Comparison of ENCODE assay signal across 8 mouse cellular contexts in the genomic region with DNA sequence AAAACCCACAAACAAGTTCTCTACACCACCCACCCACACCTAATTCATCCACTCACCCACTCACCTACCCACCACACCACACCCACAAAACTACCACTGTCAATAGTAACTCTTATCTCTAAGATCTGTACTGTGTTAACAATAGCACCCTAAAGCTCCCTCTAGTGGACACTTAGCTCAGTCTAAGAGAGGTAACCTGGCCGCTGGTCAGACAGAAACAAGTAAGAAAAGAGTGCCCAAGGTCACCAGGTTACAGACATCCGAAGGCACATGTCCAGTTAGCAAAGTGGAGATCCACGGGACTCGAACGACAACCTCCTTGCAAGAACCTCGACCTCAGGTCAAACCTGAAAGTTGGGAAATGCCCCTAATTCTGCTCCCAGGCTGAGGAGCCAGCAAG. TPM values are rescaled to one million over a fixed set of nuclear protein-coding genes. Genes with fewer than 3 reads are reported as not detected.
DNase-seq lines count a peak whose midpoint lies in the region; ATAC-seq and TF ChIP-seq lines count a peak whose summit lies in the region.
"Had no signal": no experiment of that assay in that cellular context is flagged by ENCODE, and none has a peak within 500 bp of the region (broad histone marks: within the 10 kb centered on the region; RNA-seq: fewer than 3 reads in every experiment).

No protein-coding gene starts in this region.

- H3K36me3 ChIP-seq in CH12.LX (replicated peaks in 1 of 2; ENCODE audit: control insufficient read depth in 1 of 2, insufficient read depth in 1 of 2, low read length in 1 of 2): peaks cover 0 to 8% of the 10 kb centered on the region in 2 experiments
- no peaks in the 10 kb centered on the region for H3K36me3 ChIP-seq in heart, embryonic 11.5 days (ENCODE audit: control insufficient read depth, insufficient read depth, low read length)
- 0 out of 2 replicates have a peak, but pooled peaks cover 2% of the 10 kb centered on the region for H3K36me3 ChIP-seq in lung, embryonic 14.5 days (ENCODE audit: insufficient read depth)
- H3K36me3 ChIP-seq: heart, embryonic 13.5 days had no signal

- H3K9ac ChIP-seq in CH12.LX (ENCODE audit: insufficient read depth, low read depth): no peak overlapping the region
- H3K9ac ChIP-seq in heart, embryonic 11.5 days (ENCODE audit: low read depth, low read length): no peak overlapping the region
- no peak overlapping the region for H3K9ac ChIP-seq in lung, embryonic 14.5 days
- H3K9ac ChIP-seq: heart, embryonic 13.5 days had no signal

- ATAC-seq in heart, embryonic 11.5 days (replicated peaks; ENCODE audit: insufficient number of reproducible peaks, low FRiP score, low TSS enrichment): peak; percentile 35; the same call in 1 of the 2 replicates
- peak; percentile 69; the same call in 1 of the 2 replicates for ATAC-seq in lung, embryonic 14.5 days (ENCODE audit: insufficient read depth)

- H3K4me2 ChIP-seq in CH12.LX (ENCODE audit: insufficient read depth, low read depth, poor library complexity, severe bottlenecking): no peak overlapping the region
- no peak overlapping the region for H3K4me2 ChIP-seq in heart, embryonic 11.5 days
- H3K4me2 ChIP-seq in lung, embryonic 14.5 days: no peak overlapping the region
- H3K4me2 ChIP-seq: heart, embryonic 13.5 days had no signal

- in situ Hi-C loops in CH12.LX (cut with MboI; ENCODE audit: low pct_ligation_motif_present, low pct_unique_long_range_greater_than_20kb, low sequenced_read_pairs): loop anchor here (25.0 kb wide), 1 partner anchor 421 kb away; a partner anchor contains a TSS

- TF ChIP-seq CTCF in CH12.LX (conservative IDR thresholded peaks at IDR 0.05 in 1 of 2, IDR thresholded peaks at IDR 0.05 in 1 of 2; ENCODE audit: low read depth in 2 of 2, low read length in 2 of 2): peak; percentile 47 to 80
- peak; percentile 78 for TF ChIP-seq CTCF in lung, embryonic 14.5 days (IDR thresholded peaks at IDR 0.05; ENCODE audit: low read depth)

- H3K79me2 ChIP-seq in CH12.LX (replicated peaks; ENCODE audit: control insufficient read depth, extremely low read depth, insufficient read depth, poor library complexity, severe bottlenecking): no peaks in the 10 kb centered on the region

- H3K4me1 ChIP-seq in CH12.LX (ENCODE audit: control insufficient read depth in 1 of 2, insufficient read depth in 2 of 2): no peaks in the 10 kb centered on the region
- no peaks in the 10 kb centered on the region for H3K4me1 ChIP-seq in heart, embryonic 11.5 days (ENCODE audit: control insufficient read depth, insufficient read depth, low read length)
- H3K4me1 ChIP-seq in lung, embryonic 14.5 days (ENCODE audit: insufficient read depth): no peaks in the 10 kb centered on the region
- H3K4me1 ChIP-seq: heart, embryonic 13.5 days had no signal

- no peak overlapping the region for H3K27ac ChIP-seq in CH12.LX (ENCODE audit: insufficient read depth, low read depth)
- no peak overlapping the region for H3K27ac ChIP-seq in heart, embryonic 11.5 days (ENCODE audit: low read depth, low read length)
- no peak overlapping the region for H3K27ac ChIP-seq in lung, embryonic 14.5 days (ENCODE audit: low read depth)
- H3K27ac ChIP-seq: heart, embryonic 13.5 days had no signal

- no peak overlapping the region for H3K4me3 ChIP-seq in CH12.LX (replicated peaks in 1 of 3; ENCODE audit: low read depth in 2 of 3, low read length in 2 of 3, poor library complexity in 1 of 3)
- no peak overlapping the region for H3K4me3 ChIP-seq in heart, embryonic 11.5 days (ENCODE audit: low read depth, low read length)
- no peak overlapping the region for H3K4me3 ChIP-seq in lung, embryonic 14.5 days (ENCODE audit: low read depth, low read length)
- H3K4me3 ChIP-seq: heart, embryonic 13.5 days had no signal

- 32% methylated on average over 6 of the region's 6 CpGs for WGBS in heart, embryonic 11.5 days (ENCODE audit: insufficient replicate concordance)
- WGBS in lung, embryonic 14.5 days: 29% methylated on average over 6 of the region's 6 CpGs

- H3K27me3 ChIP-seq in CH12.LX (replicated peaks): no peaks in the 10 kb centered on the region
- no peaks in the 10 kb centered on the region for H3K27me3 ChIP-seq in heart, embryonic 11.5 days (ENCODE audit: control insufficient read depth, insufficient read depth, low read length)
- no peaks in the 10 kb centered on the region for H3K27me3 ChIP-seq in lung, embryonic 14.5 days (ENCODE audit: insufficient read depth, low read length)
- H3K27me3 ChIP-seq: heart, embryonic 13.5 days had no signal

- dilution Hi-C loops in CH12.LX (cut with MboI; ENCODE audit: extremely low pct_ligation_motif_present, extremely low pct_unique_long_range_greater_than_20kb, low sequenced_read_pairs): no loop called here

- no peak for TF ChIP-seq EP300 in CH12.LX (IDR thresholded peaks at IDR 0.05; ENCODE audit: low read length)

- TF ChIP-seq RAD21 in CH12.LX (IDR thresholded peaks at IDR 0.05; ENCODE audit: low read depth, low read length): peak; percentile 29

- H3K9me3 ChIP-seq in CH12.LX (replicated peaks; ENCODE audit: low read length): no peaks in the 10 kb centered on the region
- H3K9me3 ChIP-seq in heart, embryonic 11.5 days (replicated peaks; ENCODE audit: control insufficient read depth, low read length): no peaks in the 10 kb centered on the region
- no peaks in the 10 kb centered on the region for H3K9me3 ChIP-seq in lung, embryonic 14.5 days (ENCODE audit: low read depth, low read length)
- H3K9me3 ChIP-seq: heart, embryonic 13.5 days had no signal

- no peak for TF ChIP-seq POLR2A in CH12.LX (IDR thresholded peaks at IDR 0.05; ENCODE audit: low read depth, low read length)

- DNase-seq in CH12.LX (ENCODE audit: extremely low read depth): peak; percentile 62
- peak; percentile 65 for DNase-seq in ZHBTc4 (ENCODE audit: low read depth, low spot score)
- peak; percentile 69 for DNase-seq in embryo, embryonic 10 days (ENCODE audit: low spot score)
- peak; percentile 51 to 72 for DNase-seq in kidney, postnatal 36 days
- peak; percentile 81 for DNase-seq in lung, embryonic 14.5 days
- DNase-seq in retina, adult 2 months (ENCODE audit: low read depth, low spot score): peak; percentile 33

TF ChIP-seq in CH12.LX, 34 proteins besides CTCF, POLR2A, EP300 and RAD21:
- TF ChIP-seq NRF1 (IDR thresholded peaks at IDR 0.05; ENCODE audit: low read depth, low read length) (no peak), MAZ (IDR thresholded peaks at IDR 0.05; ENCODE audit: low read depth, low read length) (no peak), SMC3 (IDR thresholded peaks at IDR 0.05; ENCODE audit: low read depth, low read length) (peak; percentile 59), CHD2 (IDR thresholded peaks at IDR 0.05; ENCODE audit: low read length) (no peak), ETS1 (conservative IDR thresholded peaks at IDR 0.05; ENCODE audit: low read depth, low read length) (no peak), KAT2A (IDR thresholded peaks at IDR 0.05; ENCODE audit: insufficient replicate concordance, low read length) (no peak), JUN (IDR thresholded peaks at IDR 0.05; ENCODE audit: insufficient read depth, low read depth, low read length) (no peak), RCOR1 (conservative IDR thresholded peaks at IDR 0.05; ENCODE audit: low read depth, low read length) (no peak), PAX5 (IDR thresholded peaks at IDR 0.05; ENCODE audit: low read length) (no peak)

RNA-seq across cellular contexts. Expression of a gene that starts 35.2 kb away (rescaled TPM):
- total RNA-seq in CH12.LX (2012; rRNA removed): 6.1 and 6.9 TPM in 2 replicates
- 6.7 and 6.8 TPM in 2 replicates for total RNA-seq in CH12.LX (2014; rRNA removed)
- polyA plus RNA-seq in CH12.LX (2012; ENCODE audit: insufficient read length, low read depth): 3.7 and 4.2 TPM in 2 replicates
- polyA plus RNA-seq in heart, embryonic 11.5 days (2014; fragmentation: Nextera tagmentation; extraction: Ambion mirVana): 7.4 and 8.7 TPM in 2 replicates
- 12.8 and 14.0 TPM in 2 replicates for polyA plus RNA-seq in lung, embryonic 14.5 days (2014; fragmentation: Nextera tagmentation; extraction: Ambion mirVana)

RNA-seq across cellular contexts. Expression of a gene that starts 38.3 kb away (rescaled TPM):
- total RNA-seq in CH12.LX (2012; rRNA removed) (15.8 and 16.4 TPM in 2 replicates), CH12.LX (2014; rRNA removed) (27.7 and 33.8 TPM in 2 replicates)
- polyA plus RNA-seq in CH12.LX (2012; ENCODE audit: insufficient read length, low read depth): 13.7 and 16.7 TPM in 2 replicates
- 43.7 and 52.4 TPM in 2 replicates for polyA plus RNA-seq in heart, embryonic 11.5 days (2014; fragmentation: Nextera tagmentation; extraction: Ambion mirVana)
- 78.6 and 85.0 TPM in 2 replicates for polyA plus RNA-seq in lung, embryonic 14.5 days (2014; fragmentation: Nextera tagmentation; extraction: Ambion mirVana)
